Mouse (Mus musculus) heart, embryonic 16.5 days (tissue): ENCODE results near the gene Rassf5. TPM values are rescaled to one million over a fixed set of nuclear protein-coding genes. Genes with fewer than 3 reads are reported as not detected.
"Not testable (repeated sequence)": the region's sequence is repeated elsewhere in the genome, so short reads cannot be mapped to it uniquely, and the experiment has no call there.

ENCODE experiments used
- ATAC-seq: fragments of 200-750 bp; cut with Nextera tagmentation; replicated peaks from 2 replicates; pipeline ENCODE4 v1.8.0; 2017; ENCODE audit warnings: moderate number of reproducible peaks; ENCODE audit not compliant: insufficient read depth, low FRiP score; ENCODE audit errors: extremely low read depth
- H3K27ac ChIP-seq: fragments of 300-500 bp; sonication (generic); 2 replicates; pipeline ENCODE4 v1.5.1; 2014; ENCODE audit warnings: mild to moderate bottlenecking, low read length, control low read depth, moderate library complexity
- H3K27me3 ChIP-seq: fragments of 300-500 bp; sonication (generic); 2 replicates; pipeline ENCODE4 v1.6.1; 2014; ENCODE audit warnings: low read length, mixed read lengths; ENCODE audit not compliant: control insufficient read depth, insufficient read depth
- H3K36me3 ChIP-seq: fragments of 300-500 bp; sonication (generic); 2 replicates; pipeline ENCODE4 v1.6.1; 2014; ENCODE audit not compliant: control insufficient read depth, insufficient read depth
- H3K4me1 ChIP-seq: fragments of 300-500 bp; sonication (generic); 2 replicates; pipeline ENCODE4 v1.6.1; 2014; ENCODE audit warnings: low read length, mixed read lengths; ENCODE audit not compliant: control insufficient read depth, insufficient read depth
- H3K4me2 ChIP-seq: fragments of 300-500 bp; sonication (generic); 2 replicates; pipeline ENCODE4 v1.6.1; 2014; ENCODE audit warnings: low read depth, mild to moderate bottlenecking, control low read depth, low read length
- H3K4me3 ChIP-seq: fragments of 300-500 bp; sonication (generic); 2 replicates; pipeline ENCODE4 v1.5.1; 2014; ENCODE audit warnings: mild to moderate bottlenecking, control low read depth, low read length
- H3K9ac ChIP-seq: fragments of 300-500 bp; sonication (generic); 2 replicates; pipeline ENCODE4 v1.6.1; 2014; ENCODE audit warnings: low read length, control low read depth
- H3K9me3 ChIP-seq: fragments of 300-500 bp; sonication (generic); replicated peaks from 2 replicates; pipeline ENCODE4 v1.6.1; 2016; ENCODE audit warnings: low read length; ENCODE audit not compliant: control insufficient read depth
- WGBS: fragments of 180-500 bp; shearing (Covaris S2); extraction: QIAGEN DNeasy Blood & Tissue Kit; methylation state at CpG from one replicate; pipeline ENCODE4 v1.1.7; 2014; 5-methylcytosine and 5-hydroxymethylcytosine counted together
- polyA plus RNA-seq: library from polyadenylated mRNA; unstranded; fragments of >200 nt; fragmentation: Nextera tagmentation; extraction: Ambion mirVana; gene quantifications from 2 replicates; pipeline ENCODE4 v1.2.1, GENCODE M21; 2015

The Rassf5 gene
- polyA plus RNA-seq, 1 experiment from 2014 or later, result 22.5 TPM

DNA sequence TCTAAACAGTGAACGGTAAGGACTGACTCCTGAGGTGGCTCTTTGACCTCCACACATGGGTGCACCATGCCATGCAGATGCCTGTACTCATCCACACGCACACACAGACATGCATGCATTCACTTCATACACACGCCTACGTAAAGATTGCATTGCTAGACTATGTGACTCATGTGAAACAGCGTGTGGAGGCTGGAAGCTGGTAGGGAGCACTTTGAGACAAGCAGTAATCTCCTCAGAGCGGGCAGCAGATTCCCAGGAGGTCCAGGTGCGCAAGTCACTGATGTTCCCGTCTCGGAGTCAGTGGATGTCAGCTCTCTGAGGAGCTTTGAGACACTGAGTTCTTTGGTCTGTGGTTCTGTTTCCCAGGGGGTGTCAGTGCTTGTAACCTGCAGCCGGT, 77.4 kb downstream of the Rassf5 start:
- H3K27me3 ChIP-seq, result no peaks in the 10 kb centered on the region
- no peak overlapping the region for H3K4me3 ChIP-seq
- H3K4me2 ChIP-seq, result no peak overlapping the region
- H3K4me1 ChIP-seq, result no peaks in the 10 kb centered on the region
- no peak for ATAC-seq
- H3K27ac ChIP-seq, result no peak overlapping the region
- 92% methylated on average over 10 of the region's 10 CpGs for WGBS
- no peaks in the 10 kb centered on the region for H3K9me3 ChIP-seq
- peaks cover 71% of the 10 kb centered on the region for H3K36me3 ChIP-seq
- H3K9ac ChIP-seq, result no peak overlapping the region

DNA sequence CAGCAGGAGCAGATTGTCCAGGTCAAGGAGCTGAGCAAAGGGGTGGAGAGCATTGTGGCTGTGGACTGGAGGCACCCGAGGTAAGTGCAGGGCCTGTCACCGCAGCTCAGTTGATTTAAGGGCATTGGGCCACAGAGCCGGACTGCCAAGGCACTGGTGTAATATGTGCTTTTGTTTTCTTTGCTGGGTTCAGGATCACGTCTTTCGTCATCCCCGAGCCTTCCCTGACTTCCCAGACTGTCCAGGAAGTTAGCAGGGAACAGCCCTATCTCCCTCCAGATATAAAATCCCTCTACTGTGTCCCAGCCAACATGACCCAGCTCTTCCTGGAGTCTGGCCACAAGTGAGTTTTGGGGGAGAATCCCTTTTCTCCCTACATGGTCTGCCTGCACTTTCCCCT, 80.6 kb downstream of the Rassf5 start:
- Histone ChIP-seq H3K27ac (peak overlapping the region; percentile 40; the same call in 1 of the 2 replicates), H3K27me3 (no peaks in the 10 kb centered on the region), H3K4me3 (no peak overlapping the region), H3K4me2 (no peak overlapping the region), H3K9ac (no peak overlapping the region; the same call in 1 of the 2 replicates), H3K9me3 (no peaks in the 10 kb centered on the region), H3K36me3 (peaks cover 71% of the 10 kb centered on the region), H3K4me1 (no peaks in the 10 kb centered on the region)
- WGBS, result 57% methylated on average over 6 of the region's 6 CpGs
- ATAC-seq, result no peak

DNA sequence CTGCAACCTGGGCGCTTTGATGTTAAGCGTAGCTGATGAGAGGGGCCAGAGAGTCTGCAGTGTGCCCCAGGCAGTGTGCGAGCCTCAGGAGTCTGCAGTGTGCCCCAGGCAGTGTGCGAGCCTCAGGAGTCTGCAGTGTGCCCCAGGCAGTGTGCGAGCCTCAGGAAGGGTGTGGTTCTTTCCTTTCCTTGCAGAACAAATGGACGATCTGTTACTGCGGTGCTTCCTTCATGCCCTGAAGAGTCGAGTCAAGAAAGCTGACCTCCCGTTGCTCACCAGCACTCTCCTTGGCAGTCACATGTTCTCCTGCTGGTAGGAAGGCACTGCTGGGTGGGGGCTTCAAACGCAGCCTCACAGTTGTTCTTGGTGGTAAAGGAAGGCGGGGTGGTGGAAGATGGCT, 84.0 kb downstream of the Rassf5 start:
- WGBS, result 79% methylated on average over 11 of the region's 11 CpGs
- Histone ChIP-seq H3K9me3 (no peaks in the 10 kb centered on the region), H3K36me3 (peaks cover 48% of the 10 kb centered on the region), H3K4me1 (no peaks in the 10 kb centered on the region), H3K27ac (no peak overlapping the region), H3K9ac (no peak overlapping the region), H3K4me2 (no peak overlapping the region), H3K27me3 (no peaks in the 10 kb centered on the region), H3K4me3 (no peak overlapping the region)
- ATAC-seq, result no peak

DNA sequence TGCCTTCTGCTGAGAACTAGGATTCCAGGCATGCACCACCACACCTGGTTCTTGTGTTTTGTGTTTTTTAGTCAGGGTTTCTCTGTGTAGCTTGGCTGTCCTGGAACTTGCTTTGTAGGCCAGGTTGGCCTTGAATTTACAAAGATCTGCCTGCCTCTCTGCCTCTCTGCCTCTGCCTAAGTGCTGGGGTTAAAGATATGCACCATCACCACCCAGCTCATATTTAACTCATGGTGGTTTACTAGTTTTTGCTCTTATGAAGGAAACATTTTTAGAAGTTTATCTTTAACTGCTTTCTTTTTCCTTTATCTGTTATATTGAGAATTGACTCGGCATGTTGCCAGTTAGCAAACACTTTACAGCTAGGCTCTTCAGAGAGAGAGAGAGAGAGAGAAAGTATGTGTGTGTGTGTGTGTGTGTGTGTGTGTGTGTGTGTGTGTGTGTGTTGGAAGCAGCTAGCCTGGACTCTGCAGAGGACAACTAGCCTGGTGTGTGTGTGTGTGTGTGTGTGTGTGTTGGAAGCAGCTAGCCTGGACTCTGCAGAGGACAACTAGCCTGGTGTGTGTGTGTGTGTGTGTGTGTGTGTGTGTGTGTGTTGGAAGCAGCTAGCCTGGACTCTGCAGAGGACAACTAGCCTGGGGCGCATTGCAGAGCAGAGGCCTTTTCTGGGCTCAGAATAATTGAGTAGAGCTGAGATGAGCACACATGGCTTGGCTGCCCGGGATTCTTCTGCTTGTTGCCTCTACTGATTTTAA, 85.3 kb downstream of the Rassf5 start:
- H3K4me3 ChIP-seq, H3K4me1 ChIP-seq, H3K27me3 ChIP-seq, H3K4me2 ChIP-seq, H3K9me3 ChIP-seq, ATAC-seq, H3K27ac ChIP-seq, H3K9ac ChIP-seq: not testable (repeated sequence)
- H3K36me3 ChIP-seq, result peaks cover 36% of the 10 kb centered on the region
- 78% methylated on average over 3 of the region's 3 CpGs for WGBS

DNA sequence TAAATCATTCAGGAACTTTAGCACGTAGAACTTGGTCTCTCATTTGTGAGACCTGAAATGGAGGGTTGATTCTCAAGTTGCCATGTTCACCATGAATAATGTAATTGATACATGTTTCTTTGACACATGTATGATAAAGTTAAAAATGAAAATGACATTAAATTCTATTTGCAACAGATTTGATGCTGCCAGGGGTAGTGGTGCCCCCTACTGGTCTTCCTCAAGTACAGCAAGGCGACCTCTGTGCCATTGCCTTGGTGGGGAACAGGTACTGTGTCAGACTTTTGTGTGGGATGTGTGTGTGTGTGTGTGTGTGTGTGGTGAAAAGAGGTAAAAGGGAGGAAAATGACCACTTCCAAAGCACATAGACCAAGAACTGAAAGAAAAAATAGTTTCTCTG, 89.6 kb downstream of the Rassf5 start:
- Histone ChIP-seq H3K9me3 (no peaks in the 10 kb centered on the region), H3K4me3 (no peak overlapping the region), H3K36me3 (peaks cover 5% of the 10 kb centered on the region), H3K9ac (no peak overlapping the region), H3K27me3 (no peaks in the 10 kb centered on the region), H3K27ac (no peak overlapping the region), H3K4me2 (no peak overlapping the region), H3K4me1 (peaks cover 9% of the 10 kb centered on the region)
- no peak for ATAC-seq
- WGBS, result 62% methylated on average over 2 of the region's 2 CpGs

DNA sequence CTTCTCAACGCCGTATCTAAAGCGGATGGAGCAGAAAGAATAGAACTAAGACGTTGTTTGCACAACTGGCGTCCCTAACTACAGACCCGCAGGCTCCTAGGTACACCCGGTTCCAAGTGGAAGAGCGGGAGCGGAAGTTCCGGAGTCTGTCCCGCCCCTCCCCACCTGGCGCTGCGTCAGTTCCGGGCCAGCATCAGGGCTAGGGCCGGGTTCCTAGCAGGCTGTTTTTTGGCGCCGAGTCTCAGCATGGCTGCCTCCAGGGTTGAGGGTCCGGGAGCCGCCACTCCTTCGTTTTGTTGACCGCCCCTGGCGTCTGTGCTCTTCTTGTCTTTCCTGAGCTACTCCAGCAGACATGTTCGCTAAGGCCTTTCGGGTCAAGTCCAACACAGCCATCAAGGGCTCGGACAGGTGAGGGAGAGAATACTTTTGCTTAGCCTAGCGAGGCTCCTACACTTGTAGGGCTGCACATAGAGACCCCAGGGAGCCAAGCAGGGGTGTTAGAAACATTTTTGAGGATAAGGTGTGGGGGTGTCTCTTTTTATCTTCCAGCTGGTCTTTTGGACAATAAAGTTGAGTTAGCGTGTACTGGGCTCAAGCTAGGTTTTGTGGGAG, 91.9 kb downstream of the Rassf5 start, which contains the start of gene Eif2d:
Gene Eif2d (plus strand): TSS at position 164 of the 612 bp plus-strand sequence.
- Histone ChIP-seq H3K27me3 (no peaks in the 10 kb centered on the region), H3K9ac (peak within 1 kb of the TSS; percentile 81), H3K9me3 (no peaks in the 10 kb centered on the region), H3K4me1 (peaks cover 9% of the 10 kb centered on the region), H3K27ac (peak within 1 kb of the TSS; percentile 69), H3K4me2 (peak within 1 kb of the TSS; percentile 98), H3K36me3 (no peaks in the 10 kb centered on the region), H3K4me3 (peak within 1 kb of the TSS; percentile 80)
- WGBS, result under 1% methylated on average over 27 of the region's 27 CpGs
- ATAC-seq, result peak; percentile 96

DNA sequence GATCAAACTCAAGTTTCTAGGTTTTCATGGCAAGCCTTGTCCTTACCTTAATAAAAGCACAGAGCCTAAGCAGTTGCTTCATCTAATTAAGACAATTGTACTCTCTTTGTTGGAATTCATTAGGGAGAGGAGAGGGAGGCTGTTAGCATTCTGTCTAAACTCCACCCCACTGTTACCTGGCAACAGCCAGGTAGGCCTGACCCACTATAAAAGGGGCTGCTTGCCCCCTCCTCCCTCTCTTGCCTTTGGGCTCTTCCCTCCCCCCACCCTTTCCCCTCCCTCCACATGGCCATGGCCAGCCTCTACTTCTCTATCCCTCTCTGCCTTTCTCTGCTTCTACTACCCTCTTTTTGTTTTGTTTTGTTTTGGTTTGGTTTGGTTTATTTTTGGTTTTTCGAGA, 95.6 kb downstream of the Rassf5 start:
- no peak overlapping the region for H3K4me3 ChIP-seq
- no peaks in the 10 kb centered on the region for H3K27me3 ChIP-seq
- no peak for ATAC-seq
- no peaks in the 10 kb centered on the region for H3K36me3 ChIP-seq
- no peak overlapping the region for H3K27ac ChIP-seq
- 0 out of 2 replicates have a peak, but pooled peaks cover 2% of the 10 kb centered on the region for H3K9me3 ChIP-seq
- no peak overlapping the region for H3K4me2 ChIP-seq
- 46% methylated on average over 1 of the region's 1 CpGs for WGBS
- peaks cover 9% of the 10 kb centered on the region for H3K4me1 ChIP-seq
- no peak overlapping the region for H3K9ac ChIP-seq

DNA sequence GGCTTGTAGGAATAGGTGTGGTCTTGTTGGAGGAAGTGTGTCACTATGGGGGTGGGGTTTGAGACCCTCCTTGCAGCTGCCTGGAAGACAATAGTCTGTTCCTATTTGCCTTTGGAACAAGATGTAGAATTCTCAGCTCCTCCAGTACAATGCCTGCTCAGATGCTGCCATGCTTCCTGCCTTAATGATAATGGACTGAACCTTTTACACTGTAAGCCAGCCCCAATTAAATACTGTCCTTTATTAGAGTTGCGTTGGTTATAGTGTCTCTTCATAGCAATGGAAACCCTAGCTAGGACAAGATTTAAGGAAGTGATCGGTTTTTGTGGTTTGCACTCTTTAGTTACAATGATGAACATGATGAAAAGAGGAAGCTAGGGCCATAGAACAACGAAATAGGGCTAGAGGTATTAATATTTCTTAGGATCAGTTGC, 98.9 kb downstream of the Rassf5 start:
- H3K9ac ChIP-seq, result no peak overlapping the region
- H3K27ac ChIP-seq, result no peak overlapping the region
- no peak overlapping the region for H3K4me3 ChIP-seq
- H3K36me3 ChIP-seq, result no peaks in the 10 kb centered on the region
- no peak overlapping the region for H3K4me2 ChIP-seq
- no peaks in the 10 kb centered on the region for H3K4me1 ChIP-seq
- WGBS, result 66% methylated on average over 3 of the region's 3 CpGs
- 0 out of 2 replicates have a peak, but pooled peaks cover 7% of the 10 kb centered on the region for H3K9me3 ChIP-seq
- H3K27me3 ChIP-seq, result no peaks in the 10 kb centered on the region
- ATAC-seq, result no peak

DNA sequence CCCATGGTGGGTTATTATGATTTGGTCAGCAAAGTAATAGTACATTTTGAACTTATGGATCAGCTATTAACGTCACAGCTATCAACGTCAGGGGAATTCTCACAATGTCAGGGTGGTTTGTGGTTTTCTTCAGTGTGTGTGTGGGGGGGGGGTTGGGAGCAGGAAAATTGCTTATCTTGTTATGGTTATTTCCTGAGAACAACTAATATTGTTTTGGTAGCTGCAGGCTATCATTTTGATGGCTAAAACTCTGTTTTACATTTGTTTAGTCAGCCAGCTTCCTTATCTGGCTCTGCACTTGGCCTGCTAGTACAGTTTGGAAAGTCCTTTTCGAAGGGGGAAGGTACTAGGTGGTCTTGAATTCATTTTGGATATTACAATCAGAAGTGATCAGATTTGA, 99.8 kb downstream of the Rassf5 start:
- not testable (repeated sequence) for H3K27me3 ChIP-seq, H3K27ac ChIP-seq, H3K36me3 ChIP-seq, H3K4me3 ChIP-seq, H3K4me2 ChIP-seq, ATAC-seq, H3K9ac ChIP-seq, H3K9me3 ChIP-seq, H3K4me1 ChIP-seq
- WGBS, result 69% methylated on average over 3 of the region's 3 CpGs
